Mouse (Mus musculus) neural tube, embryonic 13.5 days (tissue): ENCODE data around the gene Spcs2. TPM values are rescaled to one million over a fixed set of nuclear protein-coding genes. Genes with fewer than 3 reads are reported as not detected.

ENCODE experiments used
- ATAC-seq: fragments of 200-750 bp; cut with Nextera tagmentation; 2 replicates; pipeline ENCODE4 v1.8.0; 2017; ENCODE audit warnings: low read depth, mild to moderate bottlenecking, moderate TSS enrichment, moderate library complexity
- H3K27ac ChIP-seq: fragments of 300-500 bp; sonication (generic); replicated peaks from 2 replicates; pipeline ENCODE4 v1.5.1; 2015; ENCODE audit warnings: moderate library complexity, mild to moderate bottlenecking, inconsistent platforms
- H3K27me3 ChIP-seq: fragments of 300-500 bp; sonication (generic); 2 replicates; pipeline ENCODE4 v1.6.1; 2015; ENCODE audit warnings: mild to moderate bottlenecking, inconsistent platforms
- H3K36me3 ChIP-seq: fragments of 300-500 bp; sonication (generic); 2 replicates; pipeline ENCODE4 v1.6.1; 2015; ENCODE audit warnings: mild to moderate bottlenecking, inconsistent platforms
- H3K4me1 ChIP-seq: fragments of 300-500 bp; sonication (generic); replicated peaks from 2 replicates; pipeline ENCODE4 v1.6.1; 2015; ENCODE audit warnings: inconsistent platforms
- H3K4me2 ChIP-seq: fragments of 300-500 bp; sonication (generic); 2 replicates; pipeline ENCODE4 v1.6.1; 2015; ENCODE audit warnings: inconsistent platforms, mild to moderate bottlenecking, moderate library complexity
- H3K4me3 ChIP-seq: fragments of 300-500 bp; sonication (generic); 2 replicates; pipeline ENCODE4 v1.5.1; 2015; ENCODE audit warnings: mild to moderate bottlenecking, inconsistent platforms
- H3K9ac ChIP-seq: fragments of 300-500 bp; sonication (generic); 2 replicates; pipeline ENCODE4 v1.6.1; 2015; ENCODE audit warnings: moderate library complexity, mild to moderate bottlenecking, inconsistent platforms
- H3K9me3 ChIP-seq: fragments of 300-500 bp; sonication (generic); 2 replicates; pipeline ENCODE4 v1.6.1; 2016; ENCODE audit warnings: inconsistent platforms
- WGBS: fragments of 180-500 bp; shearing (Covaris S2); methylation state at CpG from one replicate; pipeline ENCODE4 v1.1.7; 2015; 5-methylcytosine and 5-hydroxymethylcytosine counted together
- polyA plus RNA-seq: library from polyadenylated mRNA; unstranded; fragments of >200 nt; fragmentation: Nextera tagmentation; extraction: Ambion mirVana; gene quantifications from 2 replicates; pipeline ENCODE4 v1.2.1, GENCODE M21; 2015

The Spcs2 gene
- 329 and 360 TPM in 2 replicates for polyA plus RNA-seq

DNA sequence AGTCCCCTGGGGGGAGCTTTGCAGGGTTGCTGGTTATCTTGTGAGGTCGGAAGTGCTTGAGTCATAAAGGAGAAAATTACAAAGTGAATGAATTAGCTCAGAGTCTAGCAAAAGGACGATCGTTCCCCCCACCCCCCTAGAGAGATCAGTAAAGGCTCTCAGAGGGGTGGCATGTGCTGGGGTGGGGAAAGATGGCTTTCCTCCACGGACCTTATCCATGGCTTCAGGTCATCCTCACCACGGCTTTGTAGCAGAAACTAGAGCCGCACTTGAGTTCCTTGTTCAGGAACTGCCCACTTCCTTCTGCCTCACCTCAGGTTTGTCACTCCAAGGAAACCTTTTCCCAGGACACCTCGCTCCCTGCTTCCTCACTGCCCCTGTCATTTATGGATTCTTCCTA is at the start of gene Spcs2:
Spcs2 (minus strand) TSS at position 101 of the 400 bp plus-strand sequence.
- no peaks in the 10 kb centered on the region for H3K9me3 ChIP-seq
- no peak for ATAC-seq

DNA sequence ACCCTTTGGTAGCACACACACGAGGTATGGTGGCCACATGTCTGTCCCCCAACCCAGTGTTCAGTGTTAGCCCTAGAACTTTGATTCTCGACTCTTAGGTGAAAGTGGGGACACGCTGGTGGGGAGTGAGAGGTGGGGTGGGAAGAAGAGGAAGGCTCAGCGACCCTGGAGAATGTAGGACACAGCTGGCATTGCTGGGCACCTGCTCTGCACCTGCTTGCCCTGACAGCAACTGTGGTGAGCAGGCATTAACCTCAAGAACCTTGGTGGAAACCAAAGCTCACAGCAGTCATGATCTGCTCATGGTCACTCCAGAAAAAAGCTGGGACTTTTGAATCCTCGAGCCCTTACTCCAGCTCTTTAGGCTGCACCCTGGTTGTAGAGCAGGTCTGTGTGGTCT is 47.8 kb upstream of the Spcs2 start:
- H3K9ac ChIP-seq = no peak overlapping the region
- no peaks in the 10 kb centered on the region; the same call in 1 of the 2 replicates for H3K4me1 ChIP-seq
- H3K9me3 ChIP-seq = no peaks in the 10 kb centered on the region
- no peak overlapping the region for H3K4me2 ChIP-seq
- H3K36me3 ChIP-seq = no peaks in the 10 kb centered on the region
- 78% methylated on average over 5 of the region's 5 CpGs for WGBS
- H3K4me3 ChIP-seq = no peak overlapping the region
- H3K27me3 ChIP-seq = 0 out of 2 replicates have a peak, but pooled peaks cover 2% of the 10 kb centered on the region
- no peak for ATAC-seq
- no peak overlapping the region for H3K27ac ChIP-seq

More for the DNA sequence above, at the start of gene Spcs2:
- H3K36me3 ChIP-seq = no peaks in the 10 kb centered on the region
- peaks cover 5% of the 10 kb centered on the region; the same call in 1 of the 2 replicates for H3K4me1 ChIP-seq
- no peaks in the 10 kb centered on the region for H3K27me3 ChIP-seq
- 38% methylated on average over 7 of the region's 7 CpGs for WGBS
- H3K4me3 ChIP-seq = no peak within 1 kb of the TSS
- H3K4me2 ChIP-seq = no peak within 1 kb of the TSS
- no peak within 1 kb of the TSS for H3K27ac ChIP-seq
- no peak within 1 kb of the TSS for H3K9ac ChIP-seq

DNA sequence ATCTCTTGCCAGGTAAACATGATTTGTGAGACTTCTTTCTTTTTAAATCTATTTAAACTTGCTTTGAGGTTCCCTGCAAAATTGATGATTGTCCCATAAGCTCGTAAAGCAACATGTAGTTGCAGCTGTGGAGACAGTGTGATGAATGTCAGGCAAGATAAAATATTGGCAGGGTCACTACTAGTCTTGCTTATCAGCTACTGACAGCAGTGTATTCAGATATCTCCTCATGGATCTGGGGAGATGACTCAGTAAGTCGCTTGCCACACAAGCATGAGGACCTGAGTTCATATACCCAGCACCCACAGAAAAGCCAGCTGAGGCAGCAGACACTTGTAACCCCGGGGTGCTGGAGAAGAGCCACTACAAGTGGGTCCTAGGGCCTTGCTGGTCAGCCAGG is 44.2 kb upstream of the Spcs2 start:
- H3K27ac ChIP-seq = no peak overlapping the region
- H3K36me3 ChIP-seq = no peaks in the 10 kb centered on the region
- ATAC-seq = no peak
- 79% methylated on average over 3 of the region's 3 CpGs for WGBS
- no peak overlapping the region for H3K4me3 ChIP-seq
- no peak overlapping the region for H3K9ac ChIP-seq
- no peak overlapping the region for H3K4me2 ChIP-seq
- H3K4me1 ChIP-seq = 0 out of 2 replicates have a peak, but pooled peaks cover 4% of the 10 kb centered on the region
- H3K27me3 ChIP-seq = no peaks in the 10 kb centered on the region
- no peaks in the 10 kb centered on the region for H3K9me3 ChIP-seq

DNA sequence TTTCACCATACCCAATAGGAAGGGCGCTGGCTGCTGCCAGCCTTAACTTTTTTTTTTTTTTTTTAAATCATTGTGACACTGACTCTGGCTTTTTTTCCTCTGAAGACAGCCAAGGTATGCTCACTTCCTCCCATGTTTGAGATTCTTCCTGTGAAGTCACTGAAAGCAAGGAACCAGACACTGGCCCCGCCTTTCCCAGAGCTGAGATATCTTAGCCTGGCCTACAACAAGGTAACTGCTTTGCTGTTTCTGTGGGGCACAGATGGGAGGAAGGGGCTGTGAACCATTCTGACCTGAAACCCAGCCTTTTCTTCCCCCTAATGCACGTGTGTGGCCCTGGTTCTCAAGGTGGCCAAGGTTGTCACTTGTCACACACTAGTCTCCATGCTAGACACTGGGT is 43.1 kb upstream of the Spcs2 start:
- Histone ChIP-seq H3K4me1 (0 out of 2 replicates have a peak, but pooled peaks cover 4% of the 10 kb centered on the region), H3K4me2 (no peak overlapping the region), H3K9me3 (no peaks in the 10 kb centered on the region), H3K4me3 (no peak overlapping the region), H3K36me3 (no peaks in the 10 kb centered on the region), H3K27me3 (no peaks in the 10 kb centered on the region), H3K27ac (no peak overlapping the region), H3K9ac (no peak overlapping the region)
- 87% methylated on average over 3 of the region's 3 CpGs for WGBS
- ATAC-seq = no peak

DNA sequence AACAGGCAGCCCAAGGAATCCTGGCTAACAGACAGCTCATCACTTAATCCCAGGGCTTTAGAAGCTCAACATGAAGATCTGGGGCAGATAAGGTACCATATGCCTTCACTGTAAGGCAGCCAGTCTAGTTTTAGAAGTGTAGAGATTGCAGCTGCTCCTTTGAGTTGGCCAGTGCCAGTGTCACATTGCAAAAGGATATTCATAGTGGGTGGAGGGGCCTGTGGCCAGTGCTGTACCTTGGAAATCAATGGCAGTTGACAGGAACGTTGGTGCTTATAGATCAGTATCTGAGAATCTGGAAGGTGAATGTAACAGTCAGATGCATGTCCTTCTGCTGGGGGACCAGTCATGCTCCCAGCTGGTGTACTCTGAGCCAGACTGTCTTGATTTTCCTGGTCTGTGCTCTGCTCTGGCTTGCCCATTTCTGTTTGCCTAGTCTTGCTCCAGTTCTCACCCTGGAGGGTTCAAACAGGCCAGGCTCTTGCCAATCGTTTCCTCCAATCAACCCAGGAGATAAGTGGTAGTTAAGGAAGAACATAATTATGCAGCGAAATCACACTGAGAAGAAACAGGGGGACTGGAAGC is 41.3 kb upstream of the Spcs2 start:
- ATAC-seq = no peak

DNA sequence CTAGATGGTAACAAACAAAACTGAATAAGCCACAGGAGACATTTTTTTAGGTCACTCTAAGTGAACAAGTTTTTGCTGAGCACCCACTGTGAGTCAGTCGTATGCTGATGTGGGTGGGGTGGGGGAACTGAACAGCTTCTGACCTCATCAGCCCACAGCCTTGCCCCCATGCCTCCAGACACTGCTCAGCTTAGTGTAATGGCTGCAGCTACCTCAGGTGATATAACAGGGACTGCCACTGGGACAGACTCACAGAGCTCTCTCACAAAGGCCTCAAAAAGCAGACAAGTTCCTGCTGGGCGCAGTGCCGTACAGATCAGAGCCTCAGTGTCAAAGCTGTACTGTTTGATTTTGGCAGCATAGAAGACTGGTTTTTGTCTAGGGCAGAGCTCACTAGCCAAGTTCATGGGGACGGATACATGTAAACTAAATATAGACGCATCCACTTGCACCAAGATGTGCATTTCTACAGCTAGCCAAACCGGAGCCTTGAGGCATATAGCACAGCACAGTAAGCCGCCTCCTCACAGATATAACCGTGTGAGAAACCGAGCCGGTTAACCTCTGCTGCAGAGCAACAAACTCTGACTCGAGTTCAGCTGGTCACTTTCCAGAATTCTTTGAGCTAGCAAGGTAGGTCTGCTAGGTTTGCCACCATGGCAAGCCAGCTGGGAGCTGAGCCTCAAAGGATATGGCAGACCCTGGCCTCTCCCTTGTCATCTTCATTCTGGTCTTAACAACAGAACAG is 39.8 kb upstream of the Spcs2 start:
- no peaks in the 10 kb centered on the region for H3K36me3 ChIP-seq
- H3K9ac ChIP-seq = no peak overlapping the region
- no peak overlapping the region for H3K4me2 ChIP-seq
- 81% methylated on average over 11 of the region's 11 CpGs for WGBS
- H3K4me1 ChIP-seq = 0 out of 2 replicates have a peak, but pooled peaks cover 4% of the 10 kb centered on the region
- no peak for ATAC-seq
- H3K9me3 ChIP-seq = no peaks in the 10 kb centered on the region
- H3K27ac ChIP-seq = no peak overlapping the region
- no peaks in the 10 kb centered on the region for H3K27me3 ChIP-seq
- H3K4me3 ChIP-seq = no peak overlapping the region

More for the DNA sequence above, 41.3 kb upstream of the Spcs2 start:
- Histone ChIP-seq H3K9ac (no peak overlapping the region), H3K36me3 (no peaks in the 10 kb centered on the region), H3K4me2 (no peak overlapping the region), H3K9me3 (no peaks in the 10 kb centered on the region), H3K27me3 (no peaks in the 10 kb centered on the region), H3K27ac (no peak overlapping the region), H3K4me1 (0 out of 2 replicates have a peak, but pooled peaks cover 4% of the 10 kb centered on the region), H3K4me3 (no peak overlapping the region)
- WGBS = 63% methylated on average over 3 of the region's 3 CpGs

DNA sequence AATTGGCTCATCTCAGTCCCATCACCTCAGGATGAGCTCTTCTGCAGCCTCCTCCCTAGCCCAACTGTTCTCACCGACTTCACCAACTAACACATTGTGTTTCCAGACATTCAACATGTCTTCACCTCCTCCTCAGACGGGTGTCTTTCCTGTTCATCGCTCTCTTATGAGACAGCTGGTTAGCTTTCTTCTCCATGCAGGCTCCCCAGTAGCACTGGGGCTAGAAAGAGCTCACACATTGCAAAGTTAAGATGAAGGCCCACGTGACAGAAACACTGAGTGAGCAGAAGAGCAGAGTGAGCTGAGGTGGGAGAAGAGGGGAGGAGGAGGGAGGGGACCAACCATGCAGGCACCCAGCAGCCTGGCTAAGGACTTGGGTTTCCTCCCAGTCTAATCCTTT is 38.9 kb upstream of the Spcs2 start:
- no peak overlapping the region for H3K27ac ChIP-seq
- no peak for ATAC-seq
- 0 out of 2 replicates have a peak, but pooled peaks cover 4% of the 10 kb centered on the region for H3K4me1 ChIP-seq
- no peak overlapping the region for H3K9ac ChIP-seq
- H3K36me3 ChIP-seq = no peaks in the 10 kb centered on the region
- H3K27me3 ChIP-seq = no peaks in the 10 kb centered on the region
- WGBS = 66% methylated on average over 4 of the region's 4 CpGs
- no peak overlapping the region for H3K4me2 ChIP-seq
- H3K4me3 ChIP-seq = no peak overlapping the region
- no peaks in the 10 kb centered on the region for H3K9me3 ChIP-seq

DNA sequence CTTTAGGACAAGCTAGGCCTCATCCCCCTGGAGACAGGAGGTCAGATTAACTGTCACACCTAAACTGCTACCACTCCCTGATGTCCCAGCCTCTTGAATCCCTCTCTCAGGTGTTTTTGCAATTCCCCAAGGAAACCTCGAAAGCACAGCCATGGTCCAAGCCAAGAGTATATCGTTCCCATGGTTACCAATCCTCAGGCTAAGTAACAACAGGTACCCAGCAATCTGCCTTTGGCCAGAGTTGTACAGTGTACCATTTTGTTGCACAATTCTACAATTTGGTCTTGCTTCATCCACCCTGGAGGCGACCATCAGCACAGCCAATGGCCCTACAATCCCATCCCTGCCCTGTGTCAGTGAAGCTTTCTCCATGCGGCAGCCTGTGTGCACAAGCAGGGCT is 33.6 kb upstream of the Spcs2 start:
- Histone ChIP-seq H3K4me2 (no peak overlapping the region), H3K9ac (no peak overlapping the region), H3K4me3 (no peak overlapping the region), H3K27me3 (no peaks in the 10 kb centered on the region), H3K4me1 (peaks cover 25% of the 10 kb centered on the region), H3K9me3 (no peaks in the 10 kb centered on the region), H3K36me3 (no peaks in the 10 kb centered on the region), H3K27ac (no peak overlapping the region)
- no peak for ATAC-seq
- 85% methylated on average over 4 of the region's 4 CpGs for WGBS

DNA sequence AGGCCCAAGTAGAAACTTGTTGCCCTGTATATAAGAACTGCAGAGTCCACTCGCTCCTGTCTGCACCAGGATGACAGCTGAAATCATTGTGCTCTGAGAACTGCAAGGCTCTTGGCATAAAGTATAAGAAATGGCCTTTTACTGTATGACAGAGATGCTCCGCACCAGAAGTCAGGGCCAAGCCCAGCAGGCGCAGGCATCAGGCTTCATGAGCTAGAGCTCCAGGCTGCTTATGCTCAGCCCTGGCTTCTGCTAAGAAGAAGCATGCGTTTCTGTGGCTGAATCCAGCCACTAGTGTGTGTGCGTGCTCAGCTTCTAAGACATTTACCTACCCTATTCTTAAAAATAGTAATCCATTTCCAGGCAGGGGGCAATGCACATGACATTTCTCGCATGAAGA is 31.2 kb upstream of the Spcs2 start:
- no peak overlapping the region for H3K9ac ChIP-seq
- H3K9me3 ChIP-seq = no peaks in the 10 kb centered on the region
- H3K27me3 ChIP-seq = no peaks in the 10 kb centered on the region
- H3K27ac ChIP-seq = peak overlapping the region; percentile 54; the same call in 1 of the 2 replicates
- peaks cover 27% of the 10 kb centered on the region for H3K4me1 ChIP-seq
- H3K36me3 ChIP-seq = no peaks in the 10 kb centered on the region
- no peak overlapping the region for H3K4me2 ChIP-seq
- WGBS = 77% methylated on average over 6 of the region's 6 CpGs
- no peak overlapping the region for H3K4me3 ChIP-seq
- no peak for ATAC-seq

DNA sequence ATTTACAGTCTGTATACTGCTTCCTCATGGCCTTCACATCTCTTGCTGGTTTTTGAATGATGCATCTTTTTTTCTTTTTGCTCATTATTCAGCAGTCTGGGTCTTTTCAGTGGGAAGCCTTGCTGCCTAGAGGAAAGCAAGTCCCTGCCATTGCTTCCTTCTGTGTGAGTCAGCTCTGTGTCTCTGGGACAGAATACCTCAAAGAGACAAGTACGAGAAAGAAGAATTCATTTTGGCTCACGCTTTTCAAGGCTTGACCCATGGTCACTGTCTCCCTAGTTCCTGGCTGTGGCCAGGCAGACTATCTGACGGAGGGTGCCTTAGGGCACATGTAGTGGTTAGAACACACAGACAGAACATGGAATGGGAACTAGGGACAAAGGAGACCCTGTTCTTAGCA is 30.7 kb upstream of the Spcs2 start:
- WGBS = 75% methylated on average over 3 of the region's 3 CpGs
- H3K9me3 ChIP-seq = no peaks in the 10 kb centered on the region
- H3K27ac ChIP-seq = peak overlapping the region; percentile 54; the same call in 1 of the 2 replicates

DNA sequence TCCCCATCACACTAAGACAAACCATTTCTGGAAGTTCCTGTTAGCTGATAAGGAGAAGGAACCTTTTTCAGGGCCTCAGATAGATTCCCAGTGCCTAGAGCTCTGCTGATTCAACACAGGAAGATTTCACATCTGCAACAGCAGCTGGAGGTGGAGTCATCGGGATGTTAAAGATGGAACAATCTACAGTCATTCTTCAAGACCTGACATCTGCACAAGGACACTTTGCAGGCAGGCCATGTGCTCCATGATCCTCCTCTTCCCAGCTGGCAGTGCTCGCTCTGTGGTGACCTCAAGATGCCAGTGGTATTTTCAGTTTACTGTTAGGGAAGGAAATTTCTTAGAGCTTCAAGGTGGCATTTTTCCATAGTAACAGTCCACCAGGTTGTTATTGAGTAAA is 29.1 kb upstream of the Spcs2 start:
- H3K9me3 ChIP-seq = no peaks in the 10 kb centered on the region
- no peak overlapping the region for H3K4me3 ChIP-seq
- no peak for ATAC-seq
- no peaks in the 10 kb centered on the region for H3K27me3 ChIP-seq
- H3K9ac ChIP-seq = no peak overlapping the region
- WGBS = 86% methylated on average over 2 of the region's 2 CpGs
- H3K4me2 ChIP-seq = no peak overlapping the region
- peaks cover 30% of the 10 kb centered on the region for H3K4me1 ChIP-seq
- no peak overlapping the region for H3K27ac ChIP-seq
- H3K36me3 ChIP-seq = no peaks in the 10 kb centered on the region

More for the DNA sequence above, 30.7 kb upstream of the Spcs2 start:
- Histone ChIP-seq H3K27me3 (no peaks in the 10 kb centered on the region), H3K4me1 (peaks cover 30% of the 10 kb centered on the region), H3K9ac (no peak overlapping the region), H3K4me2 (no peak overlapping the region), H3K36me3 (no peaks in the 10 kb centered on the region), H3K4me3 (no peak overlapping the region)
- ATAC-seq = no peak

DNA sequence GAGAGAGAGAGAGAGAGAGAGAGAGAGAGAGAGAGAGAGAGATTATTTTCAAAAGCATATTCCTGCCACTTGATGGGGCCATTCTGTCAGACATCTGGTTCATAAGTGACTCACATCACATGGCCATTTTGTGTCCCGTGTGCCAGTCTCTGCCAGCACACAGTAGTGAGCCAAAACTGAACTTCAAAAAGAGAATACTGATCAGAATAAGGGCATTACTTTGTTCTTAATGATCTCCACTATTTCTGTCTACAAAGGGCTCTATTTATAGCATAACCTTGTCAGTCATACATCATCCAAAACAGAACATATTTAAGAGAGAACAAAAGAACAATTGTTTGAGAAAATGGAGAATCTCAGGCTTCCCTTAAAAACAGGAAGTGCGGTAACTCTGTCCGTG is 28.2 kb upstream of the Spcs2 start:
- Histone ChIP-seq H3K27ac (no peak overlapping the region), H3K9me3 (no peaks in the 10 kb centered on the region), H3K36me3 (no peaks in the 10 kb centered on the region), H3K4me3 (no peak overlapping the region), H3K9ac (no peak overlapping the region), H3K4me1 (peaks cover 30% of the 10 kb centered on the region), H3K27me3 (no peaks in the 10 kb centered on the region), H3K4me2 (no peak overlapping the region)
- no peak for ATAC-seq
- 69% methylated on average over 3 of the region's 3 CpGs for WGBS
